Mouse (Mus musculus) megakaryocyte, embryonic 14.5 days (primary cell): ENCODE measurements around the gene Ipo11.

Experiments
- FLI1 ChIP-seq: IDR thresholded peaks from 2 replicates; pipeline ENCODE4 v1.6.1; 2012; ENCODE audit warnings: low read length, inconsistent platforms, mixed read lengths
- GATA1 ChIP-seq: IDR thresholded peaks from 3 replicates; pipeline ENCODE4 v1.6.1; 2012; ENCODE audit warnings: mixed read lengths, low read length, inconsistent platforms, borderline replicate concordance

DNA sequence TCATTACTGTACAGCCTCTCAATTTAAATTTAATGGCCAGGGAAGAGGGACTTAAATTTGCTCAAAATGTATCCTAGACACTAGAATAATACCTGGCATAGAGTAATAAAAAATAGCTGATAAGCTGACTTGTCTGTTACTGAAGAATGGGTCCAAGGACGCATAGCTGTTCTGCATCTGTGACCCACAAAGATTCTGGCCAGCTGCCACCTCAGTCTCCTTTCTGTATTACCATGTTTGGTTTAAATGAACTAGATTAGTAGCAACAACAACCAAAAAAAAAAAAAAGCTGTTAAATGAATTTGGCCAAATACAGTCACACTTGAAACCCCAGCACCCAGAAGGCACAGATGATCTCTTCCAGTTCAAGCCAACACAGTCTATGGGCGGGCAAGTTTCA lies 7.6 kb downstream of the Ipo11 start:
- TF ChIP-seq GATA1 (no peak), FLI1 (no peak)
